Mouse (Mus musculus) MEL (cell line): ENCODE measurements at regions not wholly inside any gene's neighbourhood (a gene's known extent, or its start where the extent isn't known, plus 50 kb on each side); places are given as distances from the start of the nearest gene placed in this dataset.

Experiments
- DNase-seq: peaks from one replicate; pipeline ENCODE4 v3.0.0; 2011; ENCODE audit warnings: low read depth, low spot score
- H3K27ac ChIP-seq: 2 replicates; pipeline ENCODE4 v1.5.1; 2012; ENCODE audit warnings: low read depth, mild to moderate bottlenecking, control low read depth, low read length, moderate library complexity; ENCODE audit not compliant: control insufficient read depth
- H3K27me3 ChIP-seq, 2 experiments: fragments of 150-350 bp in 1 of 2; sonication (generic) in 1 of 2; 2 replicates each; pipeline ENCODE4 v1.6.1; 2012; ENCODE audit warnings: low read length in 2 of 2, mild to moderate bottlenecking in 2 of 2, improper control_type of control experiment in 1 of 2, moderate library complexity in 1 of 2; ENCODE audit not compliant: insufficient read depth in 2 of 2, control insufficient read depth in 1 of 2
- H3K36me3 ChIP-seq, 2 experiments: 2 replicates each; pipeline ENCODE4 v1.6.1; 2012 to 2014; ENCODE audit warnings: low read length in 2 of 2, improper control_type of control experiment in 1 of 2, inconsistent platforms in 1 of 2, mild to moderate bottlenecking in 1 of 2; ENCODE audit not compliant: insufficient read depth in 2 of 2, control insufficient read depth in 1 of 2
- H3K4me1 ChIP-seq, 2 experiments: fragments of 150-350 bp in 1 of 2; sonication (generic) in 1 of 2; 2 replicates each; pipeline ENCODE4 v1.6.1; 2012; ENCODE audit warnings: low read length in 2 of 2, improper control_type of control experiment in 1 of 2, mild to moderate bottlenecking in 1 of 2; ENCODE audit not compliant: insufficient read depth in 2 of 2, control insufficient read depth in 1 of 2
- H3K4me3 ChIP-seq, 2 experiments: fragments of 150-350 bp in 1 of 2; sonication (generic) in 1 of 2; 2 replicates each; pipeline ENCODE4 v1.5.1; 2012; ENCODE audit warnings: low read depth in 2 of 2, low read length in 2 of 2, mild to moderate bottlenecking in 2 of 2, moderate library complexity in 2 of 2, control low read depth in 1 of 2, improper control_type of control experiment in 1 of 2; ENCODE audit not compliant: control insufficient read depth in 1 of 2, insufficient read depth in 1 of 2
- H3K79me2 ChIP-seq: 2 replicates; pipeline ENCODE4 v1.6.1; 2012; ENCODE audit warnings: mild to moderate bottlenecking, low read length, moderate library complexity; ENCODE audit not compliant: control insufficient read depth, poor library complexity, insufficient read depth
- H3K9ac ChIP-seq: 2 replicates; pipeline ENCODE4 v1.6.1; 2012; ENCODE audit warnings: low read depth, mild to moderate bottlenecking, control low read depth, low read length, moderate library complexity; ENCODE audit not compliant: control insufficient read depth, poor library complexity, severe bottlenecking
- H3K9me3 ChIP-seq: fragments of 150-350 bp; sonication (generic); replicated peaks from 2 replicates; pipeline ENCODE4 v1.6.1; 2012; ENCODE audit warnings: mild to moderate bottlenecking, low read length, improper control_type of control experiment, moderate library complexity; ENCODE audit not compliant: insufficient read depth
- BHLHE40 ChIP-seq: IDR thresholded peaks from 2 replicates; pipeline ENCODE4 v1.6.1; 2012; ENCODE audit warnings: low read depth, mild to moderate bottlenecking, inconsistent platforms, low read length, improper control_type of control experiment, borderline replicate concordance
- CHD1 ChIP-seq: IDR thresholded peaks from 2 replicates; pipeline ENCODE4 v1.6.1; 2012; ENCODE audit warnings: low read depth, mild to moderate bottlenecking, inconsistent platforms, low read length, improper control_type of control experiment
- CHD2 ChIP-seq: IDR thresholded peaks from 2 replicates; pipeline ENCODE4 v1.6.1; 2011; ENCODE audit warnings: low read length, improper control_type of control experiment
- CTCF ChIP-seq, 3 experiments: IDR thresholded peaks in 2 of 3; conservative IDR thresholded peaks in 1 of 3; 2 replicates each; pipeline ENCODE4 v1.5.1; 2011 to 2012; ENCODE audit warnings: low read length in 3 of 3, low read depth in 2 of 3, mild to moderate bottlenecking in 2 of 3, improper control_type of control experiment in 1 of 3, inconsistent platforms in 1 of 3, mixed read lengths in 1 of 3, moderate library complexity in 1 of 3; ENCODE audit not compliant: control insufficient read depth in 1 of 3, insufficient read depth in 1 of 3, poor library complexity in 1 of 3, severe bottlenecking in 1 of 3
- ETS1 ChIP-seq: IDR thresholded peaks from 2 replicates; pipeline ENCODE4 v1.6.1; 2012; ENCODE audit warnings: low read depth, mild to moderate bottlenecking, inconsistent platforms, low read length, improper control_type of control experiment, moderate library complexity
- GABPA ChIP-seq: IDR thresholded peaks from 2 replicates; pipeline ENCODE4 v1.6.1; 2012; ENCODE audit warnings: low read depth, mild to moderate bottlenecking, inconsistent platforms, low read length, improper control_type of control experiment, moderate library complexity
- GATA1 ChIP-seq: IDR thresholded peaks from 2 replicates; pipeline ENCODE4 v1.6.1; 2011; ENCODE audit warnings: low read depth, low read length, improper control_type of control experiment
- HCFC1 ChIP-seq: IDR thresholded peaks from 2 replicates; pipeline ENCODE4 v1.6.1; 2012; ENCODE audit warnings: low read depth, mild to moderate bottlenecking, inconsistent platforms, low read length, improper control_type of control experiment, moderate library complexity
- JUND ChIP-seq: IDR thresholded peaks from 2 replicates; pipeline ENCODE4 v1.6.1; 2011; ENCODE audit warnings: low read depth, mild to moderate bottlenecking, improper control_type of control experiment, low read length
- KAT2A ChIP-seq: conservative IDR thresholded peaks from 2 replicates; pipeline ENCODE4 v1.6.1; 2012; ENCODE audit warnings: low read depth, low read length, improper control_type of control experiment, inconsistent platforms
- MAFK ChIP-seq: IDR thresholded peaks from 2 replicates; pipeline ENCODE4 v1.6.1; 2011; ENCODE audit warnings: low read depth, mild to moderate bottlenecking, low read length, improper control_type of control experiment, borderline replicate concordance
- MAX ChIP-seq: IDR thresholded peaks from 2 replicates; pipeline ENCODE4 v1.6.1; 2011; ENCODE audit warnings: low read length, improper control_type of control experiment
- MAZ ChIP-seq: IDR thresholded peaks from 2 replicates; pipeline ENCODE4 v1.6.1; 2012; ENCODE audit warnings: low read depth, mild to moderate bottlenecking, inconsistent platforms, low read length, improper control_type of control experiment
- MXI1 ChIP-seq: IDR thresholded peaks from 2 replicates; pipeline ENCODE4 v1.6.1; 2011; ENCODE audit warnings: mild to moderate bottlenecking, low read depth, low read length, improper control_type of control experiment
- MYB ChIP-seq: IDR thresholded peaks from 2 replicates; pipeline ENCODE4 v1.6.1; 2011; ENCODE audit warnings: mild to moderate bottlenecking, low read depth, low read length, improper control_type of control experiment
- MYC ChIP-seq: IDR thresholded peaks from 2 replicates; pipeline ENCODE4 v1.6.1; 2011; ENCODE audit warnings: low read depth, mild to moderate bottlenecking, low read length, improper control_type of control experiment, moderate library complexity
- NELFE ChIP-seq: IDR thresholded peaks from 2 replicates; pipeline ENCODE4 v1.6.1; 2011; ENCODE audit warnings: low read depth, low read length, improper control_type of control experiment
- NRF1 ChIP-seq: IDR thresholded peaks from 2 replicates; pipeline ENCODE4 v1.6.1; 2014; ENCODE audit warnings: low read depth, mild to moderate bottlenecking, inconsistent platforms, low read length, improper control_type of control experiment, moderate library complexity; ENCODE audit not compliant: poor library complexity, insufficient read depth, severe bottlenecking
- POLR2A ChIP-seq, 2 experiments: IDR thresholded peaks; 2 replicates each; pipeline ENCODE4 v1.6.1; 2011 to 2012; ENCODE audit warnings: low read length in 2 of 2, mild to moderate bottlenecking in 2 of 2, control low read depth in 1 of 2, improper control_type of control experiment in 1 of 2, low read depth in 1 of 2, moderate library complexity in 1 of 2; ENCODE audit not compliant: control insufficient read depth in 1 of 2, insufficient read depth in 1 of 2, poor library complexity in 1 of 2
- POLR2AphosphoS2 ChIP-seq: IDR thresholded peaks from 2 replicates; pipeline ENCODE4 v1.6.1; 2011; ENCODE audit warnings: low read length, improper control_type of control experiment
- POLR2AphosphoS5 ChIP-seq: IDR thresholded peaks from 2 replicates; pipeline ENCODE4 v1.6.1; 2012; ENCODE audit warnings: low read depth, borderline replicate concordance, mild to moderate bottlenecking, inconsistent platforms, low read length, moderate library complexity, mixed read lengths
- RAD21 ChIP-seq: IDR thresholded peaks from 2 replicates; pipeline ENCODE4 v1.6.1; 2011; ENCODE audit warnings: mild to moderate bottlenecking, low read depth, low read length, improper control_type of control experiment
- SIN3A ChIP-seq: IDR thresholded peaks from 2 replicates; pipeline ENCODE4 v1.6.1; 2012; ENCODE audit warnings: low read length, improper control_type of control experiment, inconsistent platforms
- TAL1 ChIP-seq: IDR thresholded peaks from 2 replicates; pipeline ENCODE4 v1.6.1; 2012; ENCODE audit warnings: mild to moderate bottlenecking, inconsistent platforms, low read length, moderate library complexity, mixed read lengths
- TBP ChIP-seq: IDR thresholded peaks from 2 replicates; pipeline ENCODE4 v1.8.0; 2011; ENCODE audit warnings: low read depth, low read length, improper control_type of control experiment
- TCF12 ChIP-seq: IDR thresholded peaks from 2 replicates; pipeline ENCODE4 v1.6.1; 2014; ENCODE audit warnings: low read depth, mild to moderate bottlenecking, inconsistent platforms, low read length, improper control_type of control experiment, moderate library complexity
- UBTF ChIP-seq: IDR thresholded peaks from 2 replicates; pipeline ENCODE4 v1.6.1; 2012; ENCODE audit warnings: low read depth, mild to moderate bottlenecking, inconsistent platforms, low read length, improper control_type of control experiment, moderate library complexity, borderline replicate concordance; ENCODE audit not compliant: insufficient read depth
- USF1 ChIP-seq: IDR thresholded peaks from 2 replicates; pipeline ENCODE4 v1.6.1; 2014; ENCODE audit warnings: low read depth, mild to moderate bottlenecking, inconsistent platforms, low read length, improper control_type of control experiment, moderate library complexity
- USF2 ChIP-seq, 2 experiments: IDR thresholded peaks; 2 replicates each; pipeline ENCODE4 v1.6.1; 2011 to 2012; ENCODE audit warnings: improper control_type of control experiment in 2 of 2, low read length in 2 of 2, borderline replicate concordance in 1 of 2, inconsistent platforms in 1 of 2, low read depth in 1 of 2, mild to moderate bottlenecking in 1 of 2; ENCODE audit not compliant: insufficient read depth in 1 of 2
- ZKSCAN1 ChIP-seq: IDR thresholded peaks from 2 replicates; pipeline ENCODE4 v1.6.1; 2012; ENCODE audit warnings: low read depth, mild to moderate bottlenecking, inconsistent platforms, low read length, improper control_type of control experiment, moderate library complexity
- ZMIZ1 ChIP-seq: IDR thresholded peaks from 2 replicates; pipeline ENCODE4 v1.6.1; 2012; ENCODE audit warnings: low read depth, mild to moderate bottlenecking, inconsistent platforms, low read length, improper control_type of control experiment, moderate library complexity
- ZNF384 ChIP-seq: IDR thresholded peaks from 2 replicates; pipeline ENCODE4 v1.6.1; 2012; ENCODE audit warnings: low read depth, mild to moderate bottlenecking, inconsistent platforms, low read length, improper control_type of control experiment

DNA sequence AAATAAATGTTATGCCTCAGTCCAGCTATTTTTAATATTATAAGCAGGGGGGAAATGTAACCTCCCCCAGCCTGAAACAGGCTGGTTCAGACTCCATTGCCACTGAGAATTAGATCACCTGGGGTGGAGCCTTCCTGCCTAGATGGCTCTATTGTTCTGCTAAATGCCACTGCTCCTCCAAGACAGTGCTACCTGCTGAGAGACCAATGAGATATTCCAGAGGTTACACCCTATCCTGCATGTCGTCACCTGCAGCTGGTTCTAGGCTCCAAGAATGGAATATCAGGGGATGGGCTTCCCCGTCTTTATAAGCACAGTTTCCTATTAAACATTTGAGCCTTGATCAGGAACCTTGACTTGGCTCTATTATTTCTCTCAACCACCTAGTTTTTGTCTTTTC is 465.7 kb upstream of the Gm44 start:
- Histone ChIP-seq H3K9ac (no peak overlapping the region), H3K4me3 (no peak overlapping the region), H3K27ac (no peak overlapping the region), H3K79me2 (no peaks in the 10 kb centered on the region), H3K9me3 (no peaks in the 10 kb centered on the region), H3K4me1 (no peaks in the 10 kb centered on the region), H3K36me3 (no peaks in the 10 kb centered on the region), H3K27me3 (no peaks in the 10 kb centered on the region)
- no peak for DNase-seq
- TF ChIP-seq TCF12 = no peak
- no peak for TF ChIP-seq NELFE
- no peak for TF ChIP-seq MYB
- TF ChIP-seq ZKSCAN1 = no peak
- no peak for TF ChIP-seq HCFC1
- TF ChIP-seq CTCF (IDR thresholded peaks at IDR 0.05 in 2 of 3, conservative IDR thresholded peaks at IDR 0.05 in 1 of 3; ENCODE audit: control insufficient read depth in 1 of 3, insufficient read depth in 1 of 3, low read depth in 2 of 3, low read length in 3 of 3, poor library complexity in 1 of 3, severe bottlenecking in 1 of 3) = no peak
- no peak for TF ChIP-seq MAX
- no peak for TF ChIP-seq CHD2
- no peak for TF ChIP-seq MAFK
- TF ChIP-seq, all 39 proteins: peak for 0

DNA sequence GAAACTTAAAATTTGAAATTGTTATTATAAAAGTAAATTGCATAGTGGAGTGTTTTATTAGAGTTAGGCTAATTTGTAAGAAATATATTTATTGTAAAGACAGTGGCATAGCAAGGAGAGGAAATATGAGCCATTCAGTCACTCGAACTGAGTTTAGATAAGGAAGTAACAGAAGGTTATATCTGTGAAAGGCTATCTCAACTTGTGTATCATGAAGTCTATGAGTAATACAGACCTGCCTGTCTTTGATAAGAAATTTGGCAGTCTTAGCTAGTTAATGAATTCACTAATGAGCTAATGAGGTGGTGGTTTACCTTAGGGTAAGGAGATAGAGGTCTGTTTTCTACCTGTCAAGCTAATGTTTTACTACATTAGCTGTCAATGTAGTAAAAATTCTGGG is 433.0 kb upstream of the Gm44 start:
- Histone ChIP-seq H3K27ac (no peak overlapping the region), H3K36me3 (peaks cover 0 to 20% of the 10 kb centered on the region in 2 experiments; a peak in 2 of 4 replicates), H3K4me3 (no peak overlapping the region), H3K9me3 (no peaks in the 10 kb centered on the region), H3K9ac (no peak overlapping the region), H3K4me1 (peaks cover 7 to 11% of the 10 kb centered on the region in 2 experiments; a peak in 3 of 4 replicates), H3K27me3 (no peaks in the 10 kb centered on the region), H3K79me2 (no peaks in the 10 kb centered on the region)
- DNase-seq = peak; percentile 56
- TF ChIP-seq RAD21 (no peak), UBTF (no peak), MYB (no peak), TBP (no peak), POLR2AphosphoS5 (no peak), MAFK (peak; percentile 60), JUND (peak; percentile 68; the same call in 1 of the 2 replicates), MYC (no peak), POLR2AphosphoS2 (no peak), MXI1 (no peak), USF2 (IDR thresholded peaks at IDR 0.05; ENCODE audit: borderline replicate concordance in 1 of 2, insufficient read depth in 1 of 2, low read depth in 1 of 2, low read length in 2 of 2) (no peak), SIN3A (peak; percentile 51; the same call in 1 of the 2 replicates), KAT2A (no peak), HCFC1 (0 out of 2 replicates have a peak, but pooled peaks have one; percentile 40), ZKSCAN1 (no peak), NRF1 (no peak), USF1 (no peak), TAL1 (0 out of 2 replicates have a peak, but pooled peaks have one; percentile 15), BHLHE40 (peak; percentile 57; the same call in 1 of the 2 replicates), CHD1 (no peak), MAX (no peak), CTCF (IDR thresholded peaks at IDR 0.05 in 2 of 3, conservative IDR thresholded peaks at IDR 0.05 in 1 of 3; ENCODE audit: control insufficient read depth in 1 of 3, insufficient read depth in 1 of 3, low read depth in 2 of 3, low read length in 3 of 3, poor library complexity in 1 of 3, severe bottlenecking in 1 of 3) (no peak), GABPA (no peak), GATA1 (peak; percentile 97), ZMIZ1 (no peak), ZNF384 (no peak), MAZ (no peak), POLR2A (IDR thresholded peaks at IDR 0.05; ENCODE audit: control insufficient read depth in 1 of 2, insufficient read depth in 1 of 2, low read depth in 1 of 2, low read length in 2 of 2, poor library complexity in 1 of 2) (no peak), ETS1 (peak; percentile 93)
